Mouse (Mus musculus) layer of hippocampus, postnatal 36 days (tissue): Measurements from ENCODE around the gene Tmem219. TPM values are rescaled to one million over a fixed set of nuclear protein-coding genes. Genes with fewer than 3 reads are reported as not detected.
A peak's percentile ranks its signal among the peaks of the same experiment; 100 is the strongest.
"Not testable (repeated sequence)": the region's sequence is repeated elsewhere in the genome, so short reads cannot be mapped to it uniquely, and the experiment has no call there.

Experiments
- DNase-seq, 2 experiments: peaks; one replicate each; pipeline ENCODE4 v3.0.0; 2022
- total RNA-seq, 2 experiments: library from RNA; stranded (reverse); gene quantifications; 2 replicates each; pipeline ENCODE4 v1.2.3; 2021

Gene Tmem219
- total RNA-seq, 2 experiments from 2014 or later = 23.2 to 23.8 TPM

DNA sequence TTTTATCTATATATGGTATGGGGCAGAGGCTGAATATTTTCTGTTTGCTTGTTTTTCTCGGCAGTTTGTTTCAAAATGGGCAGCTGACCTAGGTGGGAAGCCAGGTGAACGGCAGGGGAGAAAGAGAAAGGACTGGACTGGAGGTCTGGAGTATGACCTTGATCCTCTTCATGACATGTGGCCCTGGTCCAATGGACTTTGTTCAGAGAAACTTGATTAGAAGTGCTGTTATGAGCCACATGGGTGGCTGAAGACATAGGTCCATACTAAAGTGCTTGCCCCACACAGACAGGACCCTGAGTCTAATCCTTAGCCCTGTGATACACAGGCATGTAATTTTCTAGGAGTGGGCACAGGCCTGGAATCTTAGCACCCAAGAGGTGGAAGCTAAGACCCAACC is 1.2 kb downstream of the Tmem219 start:
- DNase-seq = no peak

- no peak for DNase-seq
These were observed 2.7 kb downstream of the Tmem219 start for GRCm38 (mm10) chr7:126919973-126920372.

DNA sequence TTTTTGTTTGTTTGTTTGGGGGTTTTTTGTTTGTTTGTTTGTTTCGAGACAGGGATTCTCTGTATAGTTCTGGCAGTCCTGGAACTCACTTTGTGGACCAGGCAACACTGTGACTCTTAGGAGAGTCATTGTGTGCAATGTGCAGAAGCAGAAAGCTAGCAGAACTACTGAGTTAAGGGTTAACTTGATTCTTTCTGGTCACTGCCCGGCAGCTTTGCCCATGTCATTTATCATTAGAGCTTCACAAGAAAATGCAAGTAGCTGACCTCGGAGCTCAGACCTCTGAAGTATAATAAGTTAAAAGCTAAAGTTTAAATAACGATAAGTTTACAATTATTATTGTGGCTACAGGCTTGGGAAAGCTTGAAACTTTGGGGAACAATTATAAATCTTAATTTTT is 4.4 kb downstream of the Tmem219 start:
- DNase-seq = not testable (repeated sequence)

GRCm38 (mm10) chr7:126914844-126915243 is 7.9 kb downstream of the Tmem219 start:
- DNase-seq = no peak

DNA sequence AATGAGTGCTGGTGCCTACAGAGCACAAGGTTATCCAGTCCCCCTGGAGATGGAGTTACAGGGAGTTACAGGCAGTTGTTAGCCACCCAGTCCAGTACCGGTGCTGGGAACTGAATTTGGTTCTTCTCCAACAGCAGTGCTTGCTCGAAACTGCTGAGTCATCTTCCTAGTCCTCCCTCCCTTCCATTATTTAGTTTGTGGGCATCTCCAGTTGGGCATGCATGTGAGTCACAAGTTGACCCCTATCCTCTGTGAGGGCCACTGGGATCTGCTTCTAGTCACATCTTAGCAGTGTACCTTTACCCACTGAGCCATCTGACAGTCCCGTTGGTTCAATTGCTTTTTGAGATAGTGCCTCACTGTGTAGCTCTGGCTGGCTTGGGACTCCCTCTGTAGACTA is 17.1 kb downstream of the Tmem219 start:
- no peak for DNase-seq

DNA sequence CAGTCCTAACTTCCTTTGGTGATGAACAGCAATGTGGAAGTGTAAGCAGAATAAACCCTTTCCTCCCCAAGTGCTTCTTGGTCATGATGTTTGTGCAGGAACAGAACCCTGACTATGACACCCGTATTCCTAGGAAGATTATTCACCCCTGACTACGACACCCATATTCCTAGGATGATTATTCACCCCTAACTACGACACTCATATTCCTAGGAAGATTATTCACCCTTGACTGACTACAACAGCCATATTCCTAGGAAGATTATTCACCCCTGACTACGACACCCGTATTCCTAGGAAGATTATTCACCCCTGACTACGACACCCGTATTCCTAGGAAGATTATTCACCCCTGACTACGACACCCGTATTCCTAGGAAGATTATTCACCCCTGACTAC is 22.9 kb downstream of the Tmem219 start:
- DNase-seq = not testable (repeated sequence)

GRCm38 (mm10) chr7:126898102-126898990 is 24.4 kb downstream of the Tmem219 start:
- peak; percentile 94 to 95 for DNase-seq

DNA sequence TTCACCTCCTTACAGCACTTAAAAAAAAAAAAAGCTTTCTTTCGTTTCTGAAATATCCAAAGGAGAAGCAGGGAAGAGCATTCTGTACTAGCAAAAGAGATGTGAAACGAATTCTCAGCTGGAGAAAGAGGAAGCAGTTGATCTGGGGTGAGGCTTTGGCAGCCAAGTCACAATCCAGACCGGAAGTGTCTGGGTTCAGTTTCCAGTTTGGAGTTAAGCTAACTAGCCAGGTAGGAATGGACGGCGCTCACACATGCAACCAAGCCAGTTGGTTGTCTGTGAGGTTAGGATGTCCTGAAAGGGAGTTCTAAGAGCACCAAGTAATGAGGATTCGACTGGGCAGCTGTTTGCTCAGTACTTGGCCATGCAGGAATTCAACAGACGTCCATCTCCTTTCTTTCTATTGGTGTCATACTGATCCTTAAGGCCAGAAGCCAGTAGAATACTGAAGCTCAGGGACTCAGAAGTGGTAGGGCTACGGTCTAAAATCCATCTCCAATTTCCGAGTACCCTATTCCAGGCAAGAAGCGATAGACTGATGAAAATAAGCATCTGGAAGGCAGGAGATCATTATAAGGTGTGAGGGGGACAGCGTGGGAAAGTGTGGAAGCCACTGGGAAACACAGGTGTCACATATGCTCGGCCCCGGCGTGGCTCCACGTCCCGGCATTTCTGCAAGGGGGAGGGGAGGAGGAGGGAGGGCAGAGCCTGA is 25.2 kb downstream of the Tmem219 start:
- peak in 1 of 2 experiments; percentile 16 for DNase-seq

DNA sequence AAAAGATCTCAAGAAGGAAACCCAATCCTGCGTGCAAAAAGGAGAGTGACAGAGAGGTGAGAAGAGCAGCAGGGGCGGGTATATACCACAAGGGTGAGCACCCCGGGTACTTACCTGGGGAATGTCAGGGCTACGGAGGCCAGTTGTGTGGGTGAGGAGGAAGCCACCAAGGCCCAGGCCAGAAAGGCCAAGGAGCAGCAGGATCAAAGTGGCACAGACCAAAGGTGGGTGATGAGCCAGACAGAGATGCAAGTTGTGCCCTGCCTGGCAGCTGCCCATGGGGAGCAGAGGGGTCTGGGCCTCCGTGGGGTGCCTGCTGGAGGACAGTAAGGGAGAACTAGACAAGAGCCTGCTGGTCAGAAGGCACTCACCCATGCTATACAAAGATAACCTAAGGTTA is 25.8 kb downstream of the Tmem219 start:
- no peak for DNase-seq

DNA sequence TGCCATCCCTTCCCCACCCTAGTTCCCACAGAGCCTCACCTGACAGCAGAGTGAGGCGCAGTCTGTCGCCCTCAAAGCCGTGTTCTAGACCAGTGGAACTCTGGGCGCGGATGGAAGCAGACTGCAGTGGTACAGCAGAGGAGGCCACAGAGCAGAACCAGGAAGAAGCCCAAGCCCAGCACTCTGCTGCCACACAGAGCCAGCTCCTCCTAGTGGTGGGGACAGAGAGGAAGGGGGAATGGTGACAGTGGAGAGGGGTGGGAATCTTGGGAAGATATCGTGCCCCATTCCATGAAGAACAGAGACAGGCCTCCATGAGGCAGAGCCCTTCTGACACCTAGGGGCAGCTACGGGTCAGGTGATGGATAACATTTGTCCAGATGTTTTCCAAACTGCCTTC is 33.9 kb downstream of the Tmem219 start:
- no peak for DNase-seq

DNA sequence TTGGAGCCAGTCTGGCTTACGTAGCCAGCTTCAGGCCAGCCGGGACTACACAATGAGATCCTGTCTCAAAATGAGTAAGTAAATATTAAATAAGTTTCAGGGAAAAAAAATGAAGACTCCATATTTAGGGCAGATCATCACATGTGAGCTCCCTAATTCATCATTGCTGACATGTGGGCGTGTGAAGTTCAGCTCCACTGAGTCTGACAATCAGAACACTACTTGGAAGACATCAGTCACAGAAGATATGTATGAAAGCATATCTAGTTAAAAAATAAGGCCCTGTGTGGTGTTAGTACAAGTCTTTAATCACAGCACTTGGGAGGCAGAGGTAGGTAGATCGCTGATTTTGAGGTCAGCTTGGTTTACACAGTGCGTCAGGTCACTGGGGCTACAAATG is 35.4 kb downstream of the Tmem219 start:
- no peak for DNase-seq

GRCm38 (mm10) chr7:126884286-126885164 is 38.2 kb downstream of the Tmem219 start, which contains the start of gene Taok2:
Gene Taok2, minus strand, starts transcription at chr7:126884703.
- DNase-seq = peak; percentile 98 to 99

GRCm38 (mm10) chr7:126883731-126884181 is 39.0 kb downstream of the Tmem219 start:
- DNase-seq = no peak

GRCm38 (mm10) chr7:126881040-126881439 is 41.7 kb downstream of the Tmem219 start:
- DNase-seq = no peak

- DNase-seq = no peak
These were observed 45.5 kb downstream of the Tmem219 start for GRCm38 (mm10) chr7:126877239-126877638.

DNA sequence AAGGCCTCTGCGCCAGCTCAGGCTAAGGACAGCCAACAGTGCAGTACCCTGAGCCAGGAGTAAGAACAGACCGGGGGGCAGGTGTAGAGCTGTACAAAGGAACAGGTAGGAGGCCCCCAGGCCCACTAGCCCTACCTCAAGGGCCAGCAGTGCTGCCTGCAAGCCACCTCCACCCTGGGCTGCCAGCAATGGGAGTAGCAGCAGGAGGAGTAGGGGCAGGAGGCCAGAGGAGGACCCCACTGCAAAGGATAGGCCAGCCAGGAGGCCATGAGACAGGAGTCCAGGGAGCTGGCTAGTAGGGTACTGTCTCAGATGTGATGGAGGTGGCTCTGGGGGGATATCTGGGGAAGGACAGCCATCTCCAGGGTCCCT is 52.2 kb downstream of the Tmem219 start:
- DNase-seq = no peak

- no peak for DNase-seq
These were observed 52.8 kb downstream of the Tmem219 start for GRCm38 (mm10) chr7:126869780-126870519.

DNA sequence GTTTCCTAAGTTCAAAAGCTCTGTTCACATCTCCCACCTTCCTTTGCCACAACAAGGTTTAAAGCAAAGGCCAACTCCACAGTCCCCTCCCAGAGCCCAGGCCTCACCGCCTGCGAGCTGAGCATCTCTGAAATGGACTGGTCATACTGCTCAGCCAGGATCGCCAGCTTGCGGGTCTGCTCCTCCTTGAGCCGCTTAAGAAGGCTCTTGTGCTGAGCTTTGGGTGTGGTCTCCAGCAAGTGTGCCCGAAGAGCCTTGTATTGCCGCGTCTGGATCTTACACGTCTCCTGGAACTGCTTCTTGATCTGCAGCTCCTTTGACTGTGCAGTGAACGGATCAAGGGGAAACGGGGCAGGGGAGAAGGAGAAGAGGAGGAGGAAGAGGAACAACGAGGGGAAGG is 54.7 kb downstream of the Tmem219 start:
- DNase-seq = no peak

DNA sequence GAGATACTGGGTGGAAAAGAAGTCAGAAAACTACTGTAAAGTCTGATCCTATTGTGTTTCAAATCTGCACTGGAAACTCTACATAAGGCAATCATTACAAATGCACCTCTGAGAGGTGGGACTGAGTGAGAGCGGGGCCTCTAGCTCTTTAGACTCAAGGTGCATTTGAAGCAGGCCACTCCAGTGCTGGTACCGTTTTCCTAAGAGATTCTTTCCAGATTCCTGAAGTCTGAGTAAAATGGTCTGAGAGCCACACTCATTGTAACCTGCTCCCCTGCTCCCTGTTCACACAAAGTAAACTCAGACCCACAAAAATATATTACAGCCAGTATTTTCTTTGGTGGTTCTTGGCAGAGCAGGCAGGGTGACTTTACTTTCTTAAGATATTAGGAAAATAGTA is 55.2 kb downstream of the Tmem219 start:
- no peak for DNase-seq

- no peak for DNase-seq
These were observed 58.9 kb downstream of the Tmem219 start for GRCm38 (mm10) chr7:126863791-126864190.

DNA sequence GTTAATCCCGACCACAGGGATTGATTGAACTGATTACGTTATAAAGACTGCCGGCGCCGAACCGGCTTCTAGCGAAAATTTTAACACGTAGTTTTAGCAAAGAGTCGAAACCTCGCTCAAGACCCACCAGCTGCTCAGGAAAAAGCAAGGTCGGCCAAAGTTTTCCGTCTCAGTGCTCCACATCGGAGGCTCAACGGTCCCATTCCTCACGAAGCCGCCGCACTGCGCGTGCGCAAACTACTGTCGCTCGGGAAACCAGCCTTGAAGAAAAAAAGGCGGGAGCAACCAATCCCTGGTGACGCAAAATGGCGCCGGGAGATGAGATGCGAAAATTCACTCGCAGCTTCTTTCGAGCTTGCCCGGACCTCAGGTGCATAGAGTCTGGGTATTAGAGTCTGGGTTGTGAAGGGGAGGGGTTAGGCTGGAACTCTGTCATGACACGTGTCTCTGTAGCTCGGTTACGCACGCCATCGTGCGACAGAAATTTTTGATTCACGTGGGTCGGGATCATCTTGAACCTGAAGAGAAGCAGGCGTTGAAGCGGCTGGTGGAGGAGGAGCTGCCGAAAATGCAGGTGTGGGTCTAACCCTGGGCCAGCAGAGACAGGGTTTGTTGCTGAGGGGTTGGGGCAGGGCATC is 60.5 kb downstream of the Tmem219 start, which contains the start of gene Ino80e:
Ino80e (minus strand) TSS at position 231 of the 638 bp plus-strand sequence.
- peak; percentile 92 for DNase-seq
